Mouse (Mus musculus): Measurements from ENCODE around the gene Prkar1b. TPM values are rescaled to one million over a fixed set of nuclear protein-coding genes. Genes with fewer than 3 reads are reported as not detected.

Gene Prkar1b
- polyA plus RNA-seq, 1 experiment from 2014 or later: 14.4 TPM

DNA sequence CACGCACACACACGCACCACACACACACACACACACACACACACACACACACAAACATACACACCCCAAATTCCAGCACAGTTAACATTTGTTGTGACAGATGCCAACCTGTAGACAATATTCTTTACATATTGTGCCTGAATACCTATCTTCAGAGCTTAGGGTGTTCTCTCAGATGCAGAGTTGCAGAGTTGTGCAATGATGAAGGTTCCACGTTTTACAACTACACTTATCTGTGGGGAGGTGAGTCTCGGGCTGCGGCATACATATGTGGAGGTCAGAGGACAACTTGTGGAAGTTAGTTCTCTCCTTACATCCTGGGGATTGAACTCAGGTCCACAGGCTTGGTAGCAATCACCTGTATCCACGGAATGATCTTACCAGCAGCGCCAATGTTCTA, 34.3 kb downstream of the Prkar1b start:
- H3K9me3 ChIP-seq (ENCODE audit: low read length): no peaks in the 10 kb centered on the region
- no peaks in the 10 kb centered on the region for H3K36me3 ChIP-seq (ENCODE audit: insufficient read depth, low read length)
- H3K4me3 ChIP-seq (ENCODE audit: low read depth, low read length): no peak overlapping the region
- H3K9ac ChIP-seq (replicated peaks; ENCODE audit: low read depth): no peak overlapping the region
- no peak for TF ChIP-seq CTCF (IDR thresholded peaks at IDR 0.05)
- TF ChIP-seq EP300 (IDR thresholded peaks at IDR 0.05): no peak
- no peak overlapping the region for H3K27ac ChIP-seq (ENCODE audit: low read length)
- WGBS: 90% methylated on average over 7 of the region's 7 CpGs
- H3K27me3 ChIP-seq (replicated peaks; ENCODE audit: insufficient read depth, low read length): no peaks in the 10 kb centered on the region; the same call in 1 of the 2 replicates
- H3K4me1 ChIP-seq (ENCODE audit: insufficient read depth, low read depth, low read length): no peaks in the 10 kb centered on the region
- DNase-seq (ENCODE audit: low spot score) (no peak), ATAC-seq (no peak)
- no peak overlapping the region for H3K4me2 ChIP-seq (replicated peaks; ENCODE audit: low read depth, low read length)

DNA sequence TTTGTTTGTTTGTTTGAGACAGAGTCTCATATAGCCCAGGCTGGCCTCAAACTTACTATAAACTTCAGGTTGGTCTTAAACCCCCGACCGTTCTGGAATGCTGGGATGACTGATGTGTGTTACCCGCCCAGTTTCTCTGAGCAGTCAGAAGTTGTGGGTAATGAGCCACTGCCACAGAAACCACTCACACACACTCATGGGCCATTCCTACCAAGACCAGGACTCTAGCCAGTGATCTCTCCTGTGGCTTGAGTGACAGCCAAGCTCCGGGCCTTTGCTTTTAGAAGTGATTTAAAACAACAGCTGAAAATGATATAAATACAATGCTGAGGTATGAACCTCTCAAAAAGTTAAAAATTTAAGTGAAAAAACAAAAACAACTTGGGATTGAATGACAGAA, 34.9 kb downstream of the Prkar1b start:
- Histone ChIP-seq H3K4me3 (ENCODE audit: low read depth, low read length) (no peak overlapping the region), H3K4me2 (replicated peaks; ENCODE audit: low read depth, low read length) (no peak overlapping the region), H3K36me3 (ENCODE audit: insufficient read depth, low read length) (no peaks in the 10 kb centered on the region), H3K4me1 (ENCODE audit: insufficient read depth, low read depth, low read length) (no peaks in the 10 kb centered on the region), H3K9me3 (ENCODE audit: low read length) (no peaks in the 10 kb centered on the region), H3K27ac (ENCODE audit: low read length) (no peak overlapping the region), H3K9ac (replicated peaks; ENCODE audit: low read depth) (no peak overlapping the region), H3K27me3 (replicated peaks; ENCODE audit: insufficient read depth, low read length) (no peaks in the 10 kb centered on the region; the same call in 1 of the 2 replicates)
- TF ChIP-seq EP300 (IDR thresholded peaks at IDR 0.05) (no peak), CTCF (IDR thresholded peaks at IDR 0.05) (no peak)
- DNase-seq (ENCODE audit: low spot score): no peak
- no peak for ATAC-seq
- 74% methylated on average over 4 of the region's 4 CpGs for WGBS

DNA sequence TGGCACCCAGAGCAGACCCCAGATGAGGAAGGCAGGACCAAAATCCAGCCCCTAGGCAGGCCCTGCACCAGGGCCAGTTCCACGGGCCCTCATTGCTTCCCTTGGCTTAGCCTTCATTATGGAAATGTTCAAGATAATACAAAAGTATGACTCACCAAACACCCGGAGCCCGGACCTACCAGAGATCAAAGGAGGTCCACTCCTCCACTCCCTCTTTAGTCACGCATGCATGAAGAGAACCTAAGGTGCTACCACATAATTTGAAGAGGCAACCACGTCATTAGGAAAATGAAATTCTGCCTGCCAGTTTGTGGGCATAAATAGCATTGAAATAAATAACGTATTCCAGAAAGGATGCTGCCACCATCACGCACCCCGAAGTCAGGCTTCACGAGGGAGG, 37.4 kb downstream of the Prkar1b start:
- Histone ChIP-seq H3K4me2 (replicated peaks; ENCODE audit: low read depth, low read length) (no peak overlapping the region), H3K27ac (ENCODE audit: low read length) (no peak overlapping the region), H3K27me3 (replicated peaks; ENCODE audit: insufficient read depth, low read length) (no peaks in the 10 kb centered on the region; the same call in 1 of the 2 replicates), H3K4me1 (ENCODE audit: insufficient read depth, low read depth, low read length) (no peaks in the 10 kb centered on the region), H3K4me3 (ENCODE audit: low read depth, low read length) (no peak overlapping the region), H3K36me3 (ENCODE audit: insufficient read depth, low read length) (no peaks in the 10 kb centered on the region), H3K9me3 (ENCODE audit: low read length) (no peaks in the 10 kb centered on the region), H3K9ac (replicated peaks; ENCODE audit: low read depth) (no peak overlapping the region)
- ATAC-seq (no peak), DNase-seq (ENCODE audit: low spot score) (no peak)
- WGBS: 69% methylated on average over 9 of the region's 9 CpGs
- TF ChIP-seq CTCF (IDR thresholded peaks at IDR 0.05) (no peak), EP300 (IDR thresholded peaks at IDR 0.05) (no peak)

DNA sequence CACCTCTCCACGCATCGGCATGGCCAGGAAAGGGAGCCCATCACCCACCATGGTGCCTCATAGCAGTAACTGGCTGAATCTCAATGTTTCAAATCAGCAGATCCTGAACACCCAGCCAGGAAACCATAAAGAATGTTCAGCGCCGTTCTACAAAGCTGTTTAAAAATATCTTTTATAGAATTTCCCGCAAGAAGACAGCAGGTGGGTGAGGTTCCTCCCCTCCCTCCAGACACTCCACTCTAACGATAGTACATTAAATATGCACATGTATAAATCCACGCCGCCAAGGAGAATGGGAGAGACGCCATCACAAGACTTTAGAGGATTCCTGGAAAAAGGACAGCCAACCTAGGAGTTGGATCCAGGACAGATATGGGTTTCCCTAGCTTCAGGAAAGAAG, 37.8 kb downstream of the Prkar1b start:
- no peak overlapping the region for H3K9ac ChIP-seq (replicated peaks; ENCODE audit: low read depth)
- no peak for DNase-seq (ENCODE audit: low spot score)
- no peak overlapping the region for H3K27ac ChIP-seq (ENCODE audit: low read length)
- no peaks in the 10 kb centered on the region for H3K4me1 ChIP-seq (ENCODE audit: insufficient read depth, low read depth, low read length)
- H3K36me3 ChIP-seq (ENCODE audit: insufficient read depth, low read length): no peaks in the 10 kb centered on the region
- no peak for ATAC-seq
- 76% methylated on average over 9 of the region's 9 CpGs for WGBS
- H3K27me3 ChIP-seq (replicated peaks; ENCODE audit: insufficient read depth, low read length): no peaks in the 10 kb centered on the region; the same call in 1 of the 2 replicates
- no peak overlapping the region for H3K4me2 ChIP-seq (replicated peaks; ENCODE audit: low read depth, low read length)
- H3K4me3 ChIP-seq (ENCODE audit: low read depth, low read length): no peak overlapping the region
- TF ChIP-seq EP300 (IDR thresholded peaks at IDR 0.05): no peak
- TF ChIP-seq CTCF (IDR thresholded peaks at IDR 0.05): no peak
- no peaks in the 10 kb centered on the region for H3K9me3 ChIP-seq (ENCODE audit: low read length)

DNA sequence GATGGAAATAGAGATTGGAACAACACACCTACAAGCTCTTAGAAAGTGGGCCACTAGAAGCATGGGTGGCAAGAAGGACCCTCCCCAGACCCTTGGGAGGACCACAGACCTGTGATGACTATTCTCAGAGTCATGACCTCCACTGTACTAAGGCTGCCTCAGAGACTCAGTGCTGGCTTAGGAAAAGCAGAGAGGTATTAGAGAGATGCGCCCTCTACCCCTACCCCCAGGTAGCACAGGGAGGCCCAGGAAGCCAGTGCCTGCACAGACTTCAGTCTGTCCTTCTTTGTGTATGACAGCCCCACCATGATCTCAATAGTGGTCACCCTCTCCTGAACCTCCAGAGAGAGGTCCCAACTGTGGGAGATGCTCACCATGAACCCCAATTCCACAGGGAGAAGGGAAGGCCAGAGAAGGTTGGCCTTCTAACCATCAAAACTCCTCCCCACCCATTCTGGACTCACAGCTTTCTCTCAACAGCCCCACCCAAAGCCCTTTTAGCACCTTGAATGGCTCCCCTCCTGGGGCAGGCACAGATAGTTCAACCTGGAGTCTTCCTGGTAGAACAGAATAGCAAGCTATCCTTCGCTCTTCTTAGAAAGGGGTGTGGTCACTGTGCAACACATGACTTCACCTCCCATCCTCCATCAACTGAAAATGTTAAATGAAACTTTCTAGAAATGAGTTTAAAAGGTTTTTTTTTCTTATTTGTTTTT, 39.5 kb downstream of the Prkar1b start:
- TF ChIP-seq EP300 (IDR thresholded peaks at IDR 0.05) (no peak), CTCF (IDR thresholded peaks at IDR 0.05) (peak; percentile 15; the same call in 1 of the 2 replicates)
- DNase-seq (ENCODE audit: low spot score) (no peak), ATAC-seq (no peak)
- 84% methylated on average over 2 of the region's 2 CpGs for WGBS
- no peak overlapping the region for H3K4me2 ChIP-seq (replicated peaks; ENCODE audit: low read depth, low read length)
- H3K4me1 ChIP-seq (ENCODE audit: insufficient read depth, low read depth, low read length): no peaks in the 10 kb centered on the region
- H3K9me3 ChIP-seq (ENCODE audit: low read length): no peaks in the 10 kb centered on the region
- H3K4me3 ChIP-seq (ENCODE audit: low read depth, low read length): no peak overlapping the region
- no peaks in the 10 kb centered on the region for H3K36me3 ChIP-seq (ENCODE audit: insufficient read depth, low read length)
- no peaks in the 10 kb centered on the region; the same call in 1 of the 2 replicates for H3K27me3 ChIP-seq (replicated peaks; ENCODE audit: insufficient read depth, low read length)
- no peak overlapping the region for H3K27ac ChIP-seq (ENCODE audit: low read length)
- no peak overlapping the region for H3K9ac ChIP-seq (replicated peaks; ENCODE audit: low read depth)

- Histone ChIP-seq H3K27ac (ENCODE audit: low read length) (no peak overlapping the region), H3K36me3 (ENCODE audit: insufficient read depth, low read length) (no peaks in the 10 kb centered on the region), H3K9ac (replicated peaks; ENCODE audit: low read depth) (no peak overlapping the region), H3K4me2 (replicated peaks; ENCODE audit: low read depth, low read length) (no peak overlapping the region), H3K27me3 (replicated peaks; ENCODE audit: insufficient read depth, low read length) (no peaks in the 10 kb centered on the region; the same call in 1 of the 2 replicates), H3K9me3 (ENCODE audit: low read length) (no peaks in the 10 kb centered on the region), H3K4me3 (ENCODE audit: low read depth, low read length) (no peak overlapping the region), H3K4me1 (ENCODE audit: insufficient read depth, low read depth, low read length) (no peaks in the 10 kb centered on the region)
- DNase-seq (ENCODE audit: low spot score) (no peak), ATAC-seq (no peak)
- 70% methylated on average over 9 of the region's 9 CpGs for WGBS
- TF ChIP-seq EP300 (IDR thresholded peaks at IDR 0.05): no peak
- TF ChIP-seq CTCF (IDR thresholded peaks at IDR 0.05): peak; percentile 67
These were observed 42.0 kb downstream of the Prkar1b start for GRCm38 (mm10) chr5:139107815-139108214.

All from lung, postnatal 0 days (tissue).